Mouse (Mus musculus) spleen, postnatal 36 days (tissue): ENCODE data around the gene Apbb1ip.
"Not testable (repeated sequence)": the region's sequence is repeated elsewhere in the genome, so short reads cannot be mapped to it uniquely, and the experiment has no call there.

Source experiments
- DNase-seq, 2 experiments: peaks; one replicate each; pipeline ENCODE4 v3.0.0; 2022; ENCODE audit warnings: low spot score in 2 of 2, mixed read lengths in 1 of 2

Gene Apbb1ip

DNA sequence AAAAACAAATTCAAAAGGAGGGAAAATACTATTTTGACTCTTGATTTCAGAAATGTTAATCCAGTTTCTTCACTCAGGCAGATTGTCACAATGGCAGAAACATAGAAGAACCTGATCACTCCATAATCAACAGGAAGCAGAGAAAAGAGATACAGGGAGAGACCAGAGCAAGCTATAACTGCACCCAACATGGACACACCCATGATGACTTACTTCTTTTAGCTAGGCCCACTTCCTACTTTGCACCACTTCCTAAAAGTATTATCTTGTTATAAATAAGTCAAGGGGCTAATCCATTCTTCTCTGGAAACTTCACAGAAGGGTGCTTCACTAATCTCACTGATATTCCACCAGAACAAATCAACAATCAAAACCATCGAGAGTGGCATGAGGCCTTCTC lies 42.3 kb downstream of the Apbb1ip start:
- DNase-seq = peak; percentile 19 to 37

- no peak for DNase-seq
These were observed 48.4 kb downstream of the Apbb1ip start for GRCm38 (mm10) chr2:22822293-22822692.

- DNase-seq = no peak
These were observed 71.6 kb downstream of the Apbb1ip start for GRCm38 (mm10) chr2:22845514-22845913.

DNA sequence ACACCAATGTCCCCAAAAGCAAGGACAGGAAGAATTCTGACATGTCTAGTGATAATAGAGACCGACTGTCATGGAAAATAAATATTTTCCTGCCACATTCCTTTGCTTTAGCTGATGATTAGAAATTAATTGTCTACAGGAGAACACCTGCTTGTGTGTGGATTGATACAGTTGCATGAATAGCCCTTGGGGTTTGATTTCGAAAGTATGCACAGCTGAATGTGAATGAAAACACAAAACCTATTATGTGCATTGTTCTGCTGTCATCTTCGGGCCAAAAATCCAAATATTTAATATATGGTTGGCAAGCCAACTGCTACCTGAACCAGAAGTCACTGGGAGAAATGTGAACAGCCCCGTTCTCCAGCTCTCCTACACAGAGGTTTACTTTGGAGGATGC lies 78.0 kb downstream of the Apbb1ip start:
- no peak for DNase-seq

GRCm38 (mm10) chr2:22857501-22857900 lies 83.6 kb downstream of the Apbb1ip start:
- DNase-seq = no peak

- DNase-seq = no peak
These were observed 88.3 kb downstream of the Apbb1ip start for GRCm38 (mm10) chr2:22862194-22862593.

DNA sequence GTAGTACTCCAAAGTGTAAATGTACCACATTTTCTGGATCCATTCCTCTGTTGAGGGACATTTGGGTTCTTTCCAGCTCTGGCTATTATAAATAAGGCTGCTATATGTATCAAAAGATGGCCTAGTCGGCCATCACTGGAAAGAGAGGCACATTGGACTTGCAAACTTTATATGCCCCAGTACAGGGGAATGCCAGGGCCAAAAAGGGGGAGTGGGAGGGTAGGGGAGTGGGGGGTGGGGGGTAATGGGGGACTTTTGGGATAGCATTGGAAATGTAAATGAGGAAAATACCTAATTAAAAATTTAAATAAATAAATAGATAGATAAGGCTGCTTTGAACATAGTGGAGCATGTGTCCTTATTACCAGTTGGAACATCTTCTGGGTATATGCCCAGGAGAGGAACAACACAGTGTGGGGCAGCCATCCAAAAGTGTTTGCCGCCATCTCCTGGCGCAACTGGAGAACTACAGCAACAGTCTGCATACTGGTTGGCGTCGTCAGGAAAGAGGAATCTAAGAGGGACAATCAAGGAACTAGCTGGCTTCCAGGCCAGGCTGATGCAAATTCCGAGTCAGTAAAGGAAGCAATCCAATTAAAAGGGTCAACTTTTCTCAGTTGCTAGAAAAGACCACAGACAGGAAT lies 90.6 kb downstream of the Apbb1ip start:
- peak; percentile 44 to 47 for DNase-seq

- no peak for DNase-seq
These were observed 91.9 kb downstream of the Apbb1ip start for GRCm38 (mm10) chr2:22865818-22866217.

GRCm38 (mm10) chr2:22866894-22867424 lies 93.1 kb downstream of the Apbb1ip start:
- DNase-seq = no peak

- DNase-seq = no peak
These were observed 99.3 kb downstream of the Apbb1ip start for GRCm38 (mm10) chr2:22873159-22873558.

DNA sequence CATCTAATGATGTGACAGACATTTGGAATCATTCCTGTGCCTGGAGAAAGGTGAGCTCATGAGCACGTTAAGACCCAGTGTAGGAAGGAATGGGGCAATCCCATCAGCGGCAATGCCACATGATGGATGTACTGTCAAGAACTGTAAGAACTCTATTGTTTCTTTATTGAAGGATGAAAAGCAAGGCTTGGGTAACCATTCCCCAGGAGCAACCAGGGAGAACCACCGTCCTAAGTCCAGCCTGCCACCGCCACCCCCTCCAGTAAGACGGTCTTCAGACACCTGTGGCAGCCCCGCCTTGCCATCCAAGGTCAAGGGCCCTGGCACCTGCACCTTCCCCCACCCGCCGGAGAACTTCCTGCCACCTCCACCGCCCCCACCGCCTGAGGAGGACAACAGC lies 100.7 kb downstream of the Apbb1ip start:
- no peak for DNase-seq

GRCm38 (mm10) chr2:22876614-22877013 lies 102.7 kb downstream of the Apbb1ip start:
- no peak for DNase-seq

- DNase-seq = no peak
These were observed 104.9 kb downstream of the Apbb1ip start for GRCm38 (mm10) chr2:22878781-22879180.

DNA sequence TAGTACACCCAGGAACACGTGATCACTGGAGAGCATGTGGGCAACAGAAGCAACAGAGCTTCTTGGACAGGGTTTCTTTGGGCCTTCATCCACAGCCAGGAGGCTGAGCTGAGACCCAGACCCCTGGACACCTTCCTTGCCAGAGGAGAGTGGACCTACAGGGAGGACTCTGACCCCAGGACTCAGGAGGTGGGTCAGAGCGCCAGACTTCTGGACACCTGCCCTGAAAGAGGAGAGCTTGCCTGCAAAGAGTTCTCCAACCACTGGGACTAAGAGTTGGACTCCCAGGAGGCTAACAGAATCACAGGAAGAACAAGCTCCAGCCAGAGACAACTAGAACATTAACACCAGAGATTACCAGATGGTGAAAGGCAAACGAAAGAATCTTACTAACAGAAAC lies 106.8 kb downstream of the Apbb1ip start:
- not testable (repeated sequence) for DNase-seq

- no peak for DNase-seq
These were observed 121.0 kb downstream of the Apbb1ip start for GRCm38 (mm10) chr2:22894932-22895281.

DNA sequence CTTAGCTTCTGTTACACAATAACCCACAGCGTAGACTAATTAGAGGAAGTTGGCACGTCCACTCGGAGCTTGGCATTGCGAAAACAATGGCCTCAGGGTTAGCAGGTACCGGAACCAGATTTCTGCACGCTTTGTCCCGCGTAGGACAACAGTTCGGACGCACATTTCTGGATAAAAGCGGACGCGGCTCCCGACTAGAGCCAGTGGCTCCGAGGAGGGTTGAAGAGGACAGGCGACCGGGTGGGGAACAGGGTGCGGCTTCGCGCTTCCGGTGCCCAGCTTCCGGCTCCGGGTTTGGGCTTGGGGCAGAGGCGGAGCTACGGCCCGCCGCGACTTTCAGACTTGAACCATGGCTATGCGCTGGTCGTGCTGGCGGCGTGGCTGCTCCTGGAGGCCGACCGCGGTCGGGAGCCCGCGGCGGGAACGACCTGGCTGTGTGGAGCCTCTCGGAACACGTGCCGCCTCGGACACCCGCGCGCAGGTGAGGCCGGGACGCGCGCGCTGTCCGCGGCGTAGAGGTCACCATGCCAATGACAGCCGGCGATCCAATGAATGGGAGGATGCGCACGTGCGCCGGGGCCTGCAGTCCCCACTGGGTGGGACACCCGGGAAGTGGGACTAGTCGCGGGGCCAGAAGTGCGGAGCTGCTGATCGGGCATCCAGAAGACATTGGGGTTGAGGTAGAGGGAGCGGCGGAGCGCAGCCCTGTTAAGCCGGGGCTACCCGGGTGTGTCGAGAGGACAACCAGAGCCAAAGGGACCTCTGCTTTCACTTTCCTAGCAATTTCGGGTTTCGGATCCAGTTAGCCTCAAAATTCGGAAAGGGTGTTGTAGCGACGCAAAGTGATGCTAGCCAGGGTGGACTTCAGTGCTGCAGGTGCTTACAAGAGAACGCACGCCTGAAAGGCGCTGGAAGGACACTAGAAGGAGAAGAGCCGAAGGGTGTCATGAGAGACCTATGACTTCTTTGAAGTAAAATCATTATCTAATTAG lies 121.7 kb downstream of the Apbb1ip start, which contains the start of gene Pdss1:
TSS of gene Pdss1 (plus strand) at position 241 of the 992 bp plus-strand sequence.
- peak; percentile 86 to 87 for DNase-seq

DNA sequence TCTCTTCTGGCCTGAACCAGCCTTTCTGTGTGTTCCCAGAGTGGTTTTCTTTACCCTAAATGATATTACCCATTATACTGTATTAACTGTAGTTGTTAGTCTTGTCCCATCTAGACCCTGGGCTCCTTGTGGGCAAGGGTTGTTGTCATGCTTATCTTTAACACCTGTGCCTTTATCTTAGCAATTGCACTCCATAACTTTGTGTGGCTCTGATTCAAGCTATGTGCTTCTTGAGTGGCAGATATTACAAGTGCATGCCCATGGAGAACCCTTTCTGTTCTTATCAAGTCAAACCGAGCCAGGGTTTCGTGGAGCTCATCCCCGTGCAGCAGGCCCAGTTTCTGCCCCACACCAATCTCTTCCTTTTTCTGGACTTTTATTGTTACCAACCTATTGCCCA lies 130.1 kb downstream of the Apbb1ip start:
- no peak for DNase-seq

DNA sequence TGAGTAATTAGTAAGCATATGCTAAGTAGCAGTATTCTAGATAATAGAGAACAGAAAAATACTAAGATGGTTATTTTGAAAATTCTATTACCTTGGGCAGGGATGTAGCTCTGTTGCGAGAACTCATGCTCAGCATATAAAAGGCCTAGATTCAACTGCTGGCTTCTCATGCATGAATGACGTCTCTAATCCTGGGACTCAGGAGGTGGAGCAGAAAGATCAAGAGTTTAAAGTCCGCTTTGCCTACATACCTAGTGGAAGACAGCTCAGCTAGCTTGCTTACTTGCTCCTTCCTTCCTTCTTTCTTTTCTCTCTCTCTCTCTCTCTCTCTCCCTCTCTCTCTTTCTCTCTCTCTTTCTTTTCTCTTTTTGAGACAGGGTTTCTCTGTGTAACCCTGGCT lies 140.5 kb downstream of the Apbb1ip start:
- no peak for DNase-seq

GRCm38 (mm10) chr2:22918651-22919050 lies 144.8 kb downstream of the Apbb1ip start:
- DNase-seq = no peak
